Mouse (Mus musculus) liver, embryonic 16.5 days (tissue): Measurements from ENCODE around the gene Soga1. TPM values are rescaled to one million over a fixed set of nuclear protein-coding genes. Genes with fewer than 3 reads are reported as not detected.

ENCODE experiments used
- ATAC-seq: fragments of 200-750 bp; cut with Nextera tagmentation; 2 replicates; pipeline ENCODE4 v1.8.0; 2017; ENCODE audit warnings: low read depth, mild to moderate bottlenecking, moderate number of reproducible peaks, moderate library complexity
- H3K27ac ChIP-seq: fragments of 300-500 bp; sonication (generic); 2 replicates; pipeline ENCODE4 v1.5.1; 2014; ENCODE audit warnings: mild to moderate bottlenecking, low read length
- H3K27me3 ChIP-seq: fragments of 300-500 bp; sonication (generic); 2 replicates; pipeline ENCODE4 v1.6.1; 2014; ENCODE audit warnings: low read depth, low read length, mixed read lengths; ENCODE audit not compliant: control insufficient read depth, insufficient read depth
- H3K36me3 ChIP-seq: fragments of 300-500 bp; sonication (generic); 2 replicates; pipeline ENCODE4 v1.6.1; 2014; ENCODE audit warnings: mild to moderate bottlenecking; ENCODE audit not compliant: control insufficient read depth, insufficient read depth
- H3K4me1 ChIP-seq: fragments of 300-500 bp; sonication (generic); 2 replicates; pipeline ENCODE4 v1.6.1; 2014; ENCODE audit warnings: low read depth, low read length, mixed read lengths; ENCODE audit not compliant: control insufficient read depth
- H3K4me2 ChIP-seq: fragments of 300-500 bp; sonication (generic); 2 replicates; pipeline ENCODE4 v1.6.1; 2014; ENCODE audit warnings: low read depth, low read length, mixed read lengths
- H3K4me3 ChIP-seq: fragments of 300-500 bp; sonication (generic); 2 replicates; pipeline ENCODE4 v1.5.1; 2014; ENCODE audit warnings: low read depth, mild to moderate bottlenecking, low read length
- H3K9ac ChIP-seq: fragments of 300-500 bp; sonication (generic); 2 replicates; pipeline ENCODE4 v1.6.1; 2014; ENCODE audit warnings: low read depth, low read length
- H3K9me3 ChIP-seq: fragments of 300-500 bp; sonication (generic); replicated peaks from 2 replicates; pipeline ENCODE4 v1.6.1; 2016; ENCODE audit warnings: low read length; ENCODE audit not compliant: control insufficient read depth
- WGBS: fragments of 180-500 bp; shearing (Covaris S2); extraction: QIAGEN DNeasy Blood & Tissue Kit; methylation state at CpG from one replicate; pipeline ENCODE4 v1.1.7; 2014; ENCODE audit not compliant: insufficient replicate concordance; 5-methylcytosine and 5-hydroxymethylcytosine counted together
- polyA plus RNA-seq: library from polyadenylated mRNA; unstranded; fragments of >200 nt; fragmentation: Nextera tagmentation; extraction: Ambion mirVana; gene quantifications from 2 replicates; pipeline ENCODE4 v1.2.1, GENCODE M21; 2015

The Soga1 gene
- polyA plus RNA-seq, 1 experiment from 2014 or later, result 1.8 TPM

DNA sequence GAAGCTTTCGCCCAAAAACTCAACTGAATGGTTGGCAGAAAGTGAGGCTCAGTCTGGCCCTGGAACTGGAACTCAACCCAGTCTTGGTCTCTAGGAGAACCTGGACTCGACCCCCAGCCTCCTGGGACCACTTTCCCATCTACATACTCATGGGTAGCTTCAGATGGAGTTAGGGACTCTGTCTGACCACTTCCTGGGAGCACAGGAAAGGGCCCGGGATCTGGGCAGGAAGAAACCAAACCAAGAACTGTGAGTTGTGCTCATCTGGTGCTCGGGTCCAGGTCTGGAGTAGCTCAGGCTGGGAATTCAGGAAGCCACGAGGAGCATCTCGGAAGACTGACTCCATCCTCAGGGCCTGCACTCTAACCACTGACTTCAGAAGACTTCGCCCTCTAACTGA is 2.5 kb downstream of the Soga1 start:
- peaks cover 13% of the 10 kb centered on the region for H3K4me1 ChIP-seq
- peaks cover 51% of the 10 kb centered on the region for H3K27me3 ChIP-seq
- no peak overlapping the region for H3K4me2 ChIP-seq
- no peak for ATAC-seq
- 58% methylated on average over 7 of the region's 7 CpGs for WGBS
- no peak overlapping the region for H3K9ac ChIP-seq
- H3K9me3 ChIP-seq, result no peaks in the 10 kb centered on the region
- no peaks in the 10 kb centered on the region for H3K36me3 ChIP-seq
- no peak overlapping the region for H3K27ac ChIP-seq
- no peak overlapping the region for H3K4me3 ChIP-seq

DNA sequence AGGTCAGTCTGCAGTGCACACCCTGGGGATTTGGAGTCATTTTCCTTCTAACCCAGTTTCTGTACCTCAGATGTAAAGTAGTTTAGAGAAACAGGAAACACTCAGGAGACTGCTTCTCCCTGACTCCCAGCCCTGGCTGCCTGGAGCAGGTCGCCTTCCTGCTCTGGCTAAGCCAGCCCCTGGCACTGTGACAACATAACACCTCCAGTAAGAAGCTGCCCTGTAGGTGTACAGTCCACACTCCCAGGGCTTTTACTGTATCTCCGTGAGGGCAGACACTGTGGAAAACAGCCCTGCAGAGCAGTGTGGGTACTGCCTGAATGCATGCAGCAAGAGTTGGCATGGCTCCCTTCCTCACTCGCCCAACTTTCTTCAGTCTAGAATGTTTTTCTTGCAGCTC is 3.4 kb downstream of the Soga1 start:
- peaks cover 20% of the 10 kb centered on the region for H3K4me1 ChIP-seq
- no peaks in the 10 kb centered on the region for H3K36me3 ChIP-seq
- H3K4me2 ChIP-seq, result no peak overlapping the region
- no peak overlapping the region for H3K9ac ChIP-seq
- H3K27me3 ChIP-seq, result peaks cover 43% of the 10 kb centered on the region
- 39% methylated on average over 3 of the region's 3 CpGs for WGBS
- no peaks in the 10 kb centered on the region for H3K9me3 ChIP-seq
- no peak for ATAC-seq
- H3K4me3 ChIP-seq, result no peak overlapping the region
- H3K27ac ChIP-seq, result no peak overlapping the region

DNA sequence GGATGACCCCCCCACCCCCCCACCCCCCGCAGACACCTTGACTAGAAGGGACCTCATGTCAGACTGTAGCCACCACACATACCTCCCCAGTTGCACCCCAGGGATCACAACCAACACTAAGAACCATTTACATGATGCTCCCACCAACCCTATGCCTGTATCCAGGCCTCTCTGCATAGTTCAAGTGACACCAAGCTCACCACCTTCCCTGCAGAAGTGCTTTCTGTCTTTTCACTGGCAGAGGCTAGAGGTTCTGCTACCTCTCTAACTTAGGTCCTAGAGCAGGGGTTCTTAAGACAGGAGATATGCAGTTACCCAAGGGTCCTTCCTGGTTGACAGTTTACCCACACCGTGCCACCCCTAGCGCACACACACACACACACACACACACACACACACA is 3.8 kb downstream of the Soga1 start:
- Histone ChIP-seq H3K9ac (no peak overlapping the region), H3K4me2 (no peak overlapping the region), H3K27ac (no peak overlapping the region), H3K9me3 (no peaks in the 10 kb centered on the region), H3K4me1 (peaks cover 20% of the 10 kb centered on the region), H3K36me3 (no peaks in the 10 kb centered on the region), H3K4me3 (no peak overlapping the region), H3K27me3 (peaks cover 38% of the 10 kb centered on the region)
- ATAC-seq, result no peak
- WGBS, result 76% methylated on average over 3 of the region's 3 CpGs

DNA sequence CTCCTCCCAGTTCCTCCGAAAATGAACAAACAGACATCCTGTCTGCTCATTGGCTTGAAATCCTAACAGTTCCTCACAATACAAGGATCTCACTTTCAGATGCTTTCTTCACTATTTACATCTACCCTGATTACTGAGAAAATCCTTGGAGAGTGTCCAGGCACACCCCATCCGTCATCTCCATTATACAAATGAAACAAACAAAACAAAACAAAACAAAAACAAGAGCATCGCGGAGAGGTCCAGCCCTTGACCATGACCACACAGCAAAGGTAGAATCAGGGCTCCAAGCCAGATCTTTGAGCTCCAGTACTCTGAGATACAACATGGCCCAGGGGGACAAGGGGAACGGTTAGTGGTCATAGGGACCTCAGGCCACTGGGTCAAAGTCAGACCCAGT is 4.3 kb downstream of the Soga1 start:
- Histone ChIP-seq H3K4me2 (no peak overlapping the region), H3K36me3 (no peaks in the 10 kb centered on the region), H3K9me3 (no peaks in the 10 kb centered on the region), H3K27ac (no peak overlapping the region), H3K4me3 (no peak overlapping the region), H3K27me3 (peaks cover 33% of the 10 kb centered on the region), H3K4me1 (peaks cover 20% of the 10 kb centered on the region), H3K9ac (no peak overlapping the region)
- ATAC-seq, result no peak
- 64% methylated on average over 5 of the region's 5 CpGs for WGBS

DNA sequence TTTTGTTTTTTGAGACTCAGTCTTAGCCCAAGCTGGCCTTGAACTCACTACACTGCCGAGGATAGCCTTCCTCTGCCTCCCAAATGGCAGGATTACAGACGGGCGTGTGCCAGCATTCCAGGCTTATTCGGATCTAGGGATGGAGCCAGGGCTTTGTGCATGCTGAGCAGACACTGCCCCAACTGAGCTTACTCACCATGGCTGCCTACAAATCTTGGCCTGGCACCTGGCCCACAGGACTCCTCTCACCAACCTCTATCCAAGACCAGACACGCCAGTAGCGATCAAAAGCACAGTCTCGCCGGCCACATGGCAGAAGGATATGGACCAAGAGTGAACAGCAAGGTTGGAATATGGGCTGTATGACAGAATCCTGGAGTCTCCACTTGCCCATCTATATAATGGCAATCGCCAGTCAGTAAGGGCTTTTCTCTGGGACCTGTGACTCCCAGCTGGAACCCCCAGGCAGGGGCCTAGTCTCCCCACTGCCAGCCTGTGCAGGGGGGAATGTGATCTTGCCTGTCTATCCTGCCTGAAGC is 4.8 kb downstream of the Soga1 start:
- no peak overlapping the region for H3K27ac ChIP-seq
- no peak overlapping the region for H3K4me2 ChIP-seq
- H3K9me3 ChIP-seq, result no peaks in the 10 kb centered on the region
- no peak overlapping the region for H3K9ac ChIP-seq
- H3K4me3 ChIP-seq, result no peak overlapping the region
- 68% methylated on average over 9 of the region's 9 CpGs for WGBS
- no peak for ATAC-seq
- H3K4me1 ChIP-seq, result peaks cover 22% of the 10 kb centered on the region
- peaks cover 28% of the 10 kb centered on the region for H3K27me3 ChIP-seq
- H3K36me3 ChIP-seq, result no peaks in the 10 kb centered on the region

DNA sequence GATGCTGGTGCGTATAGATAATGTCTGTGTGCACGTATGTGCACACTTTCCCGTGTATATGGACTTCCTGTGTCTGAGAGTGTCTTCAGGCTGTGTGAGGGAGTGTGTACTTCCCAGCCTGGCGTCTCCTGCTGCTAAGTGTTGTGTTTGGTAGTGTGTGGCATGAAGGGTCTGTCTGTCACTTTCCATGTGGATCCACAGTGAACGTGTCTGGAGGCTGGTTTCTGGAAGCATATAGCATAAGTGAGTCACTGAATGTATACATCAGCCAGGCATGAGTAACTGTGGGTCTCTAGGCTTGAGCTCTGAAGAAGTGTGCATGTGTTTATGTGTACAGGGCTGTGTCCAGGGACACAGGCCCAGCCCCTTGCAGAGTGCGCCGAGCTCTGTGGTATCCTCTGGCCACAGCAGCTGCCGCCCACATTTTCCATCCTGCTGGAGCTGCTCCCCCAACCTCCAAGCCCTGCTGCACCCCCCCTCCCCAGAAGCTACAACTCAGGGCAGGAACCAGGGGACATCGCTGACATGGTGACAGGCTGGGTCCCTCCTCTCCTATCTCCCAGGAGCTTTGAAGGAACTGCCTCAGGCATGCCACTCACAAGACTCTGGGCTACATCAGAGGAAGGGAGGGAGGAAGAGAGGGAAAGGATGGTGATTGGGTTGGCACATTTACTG is 5.5 kb downstream of the Soga1 start:
- H3K9ac ChIP-seq, result no peak overlapping the region
- H3K4me2 ChIP-seq, result no peak overlapping the region
- H3K27me3 ChIP-seq, result peaks cover 21% of the 10 kb centered on the region
- 58% methylated on average over 9 of the region's 9 CpGs for WGBS
- H3K4me3 ChIP-seq, result no peak overlapping the region
- no peaks in the 10 kb centered on the region for H3K9me3 ChIP-seq
- ATAC-seq, result no peak
- no peak overlapping the region for H3K27ac ChIP-seq
- no peaks in the 10 kb centered on the region for H3K36me3 ChIP-seq
- peaks cover 22% of the 10 kb centered on the region for H3K4me1 ChIP-seq

DNA sequence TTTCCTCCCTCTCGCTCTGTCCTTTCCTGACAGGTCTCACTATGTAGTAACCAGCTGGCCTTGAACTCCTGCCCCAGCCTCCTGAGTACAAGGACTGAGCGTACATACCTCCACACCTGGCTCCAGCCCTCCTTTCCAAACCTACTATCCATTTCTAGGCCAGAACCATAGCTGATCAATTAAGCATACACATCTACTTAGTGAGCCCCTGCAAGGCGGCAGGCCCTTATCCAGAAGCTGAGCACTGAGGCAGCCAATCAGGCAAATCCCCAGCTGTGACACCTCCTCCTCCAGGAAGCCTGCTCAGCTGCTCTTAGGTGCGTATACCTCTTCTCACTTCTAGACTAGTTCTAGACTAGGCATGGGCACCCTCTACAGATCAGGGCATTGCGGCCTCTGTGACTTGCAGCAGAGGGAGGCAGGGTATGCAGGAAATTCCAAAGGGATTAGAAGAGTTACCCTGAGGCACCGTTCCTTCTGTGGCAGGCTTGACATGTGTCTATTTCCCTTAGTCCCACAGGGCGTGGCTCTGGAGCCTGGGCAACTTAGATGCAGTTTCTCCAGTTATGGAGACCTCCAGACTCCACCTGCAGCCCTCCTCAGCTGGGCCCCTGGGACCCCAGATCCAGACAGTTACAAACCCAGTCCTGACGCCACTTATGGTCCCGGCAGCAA is 6.6 kb downstream of the Soga1 start:
- no peak overlapping the region for H3K4me3 ChIP-seq
- peaks cover 10% of the 10 kb centered on the region for H3K27me3 ChIP-seq
- no peak overlapping the region for H3K9ac ChIP-seq
- H3K27ac ChIP-seq, result no peak overlapping the region
- ATAC-seq, result no peak
- no peaks in the 10 kb centered on the region for H3K36me3 ChIP-seq
- 56% methylated on average over 9 of the region's 9 CpGs for WGBS
- peaks cover 22% of the 10 kb centered on the region for H3K4me1 ChIP-seq
- H3K9me3 ChIP-seq, result no peaks in the 10 kb centered on the region
- H3K4me2 ChIP-seq, result no peak overlapping the region

DNA sequence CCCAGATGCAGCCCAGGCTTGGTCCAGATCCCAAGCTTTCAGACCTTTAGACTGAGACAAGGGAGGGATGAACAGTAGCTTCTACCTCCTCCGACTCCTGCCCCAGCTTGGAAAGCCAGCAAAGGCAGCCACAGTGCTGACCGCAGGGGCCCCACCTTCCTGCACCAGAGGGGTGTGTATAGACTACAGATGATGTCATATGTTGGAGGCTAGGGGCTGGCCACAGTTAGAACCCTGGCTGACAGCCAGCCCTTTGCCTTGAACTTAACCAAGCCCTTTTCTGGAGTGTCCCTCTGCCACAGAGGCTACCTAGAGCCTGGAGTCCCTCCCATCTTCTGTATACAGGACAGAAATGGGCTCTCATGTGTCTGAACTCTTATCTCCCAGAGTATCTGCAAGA is 7.5 kb downstream of the Soga1 start:
- peaks cover 3% of the 10 kb centered on the region; the same call in 1 of the 2 replicates for H3K27me3 ChIP-seq
- no peaks in the 10 kb centered on the region for H3K9me3 ChIP-seq
- 6% methylated on average over 2 of the region's 2 CpGs for WGBS
- no peak overlapping the region for H3K27ac ChIP-seq
- no peak overlapping the region for H3K9ac ChIP-seq
- ATAC-seq, result peak; percentile 61
- H3K36me3 ChIP-seq, result no peaks in the 10 kb centered on the region
- no peak overlapping the region for H3K4me3 ChIP-seq
- peaks cover 24% of the 10 kb centered on the region for H3K4me1 ChIP-seq
- H3K4me2 ChIP-seq, result no peak overlapping the region

DNA sequence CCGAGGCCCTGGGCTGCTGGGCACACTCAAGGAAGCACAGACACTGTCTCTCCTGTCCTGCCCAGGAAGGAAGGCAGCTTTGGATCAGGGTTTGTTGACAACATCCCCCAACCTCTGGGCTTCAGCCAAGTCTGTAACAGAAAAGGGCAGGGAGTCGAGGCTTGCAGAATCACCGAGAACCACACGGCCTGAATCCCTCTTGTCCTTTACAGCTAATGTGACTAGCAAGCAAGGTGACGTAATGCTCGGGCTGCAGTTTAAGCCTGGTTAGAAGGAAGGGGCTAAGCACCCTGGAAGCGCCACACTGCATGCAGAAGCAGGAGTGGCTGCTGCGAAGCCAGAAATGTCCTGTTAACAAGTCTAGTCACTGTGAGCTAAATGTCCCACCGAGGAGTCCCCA is 8.7 kb downstream of the Soga1 start:
- H3K9me3 ChIP-seq, result no peaks in the 10 kb centered on the region
- H3K4me1 ChIP-seq, result peaks cover 21% of the 10 kb centered on the region
- peak; percentile 32; the same call in 1 of the 2 replicates for ATAC-seq
- H3K4me2 ChIP-seq, result no peak overlapping the region
- 23% methylated on average over 9 of the region's 9 CpGs for WGBS
- no peaks in the 10 kb centered on the region for H3K27me3 ChIP-seq
- no peak overlapping the region for H3K4me3 ChIP-seq
- H3K36me3 ChIP-seq, result no peaks in the 10 kb centered on the region
- no peak overlapping the region for H3K27ac ChIP-seq
- H3K9ac ChIP-seq, result no peak overlapping the region
